Mouse (Mus musculus) heart, embryonic 10.5 days (tissue): Measurements from ENCODE around the gene Dynlt1a. TPM values are rescaled to one million over a fixed set of nuclear protein-coding genes. Genes with fewer than 3 reads are reported as not detected.
"Not testable (repeated sequence)": the region's sequence is repeated elsewhere in the genome, so short reads cannot be mapped to it uniquely, and the experiment has no call there.

Experiments
- DNase-seq: peaks from one replicate; pipeline ENCODE4 v3.0.0-alpha.2; 2017; ENCODE audit warnings: low spot score
- H3K27ac ChIP-seq: fragments of 300-500 bp; sonication (generic); 2 replicates; pipeline ENCODE4 v1.5.1; 2016; ENCODE audit warnings: mild to moderate bottlenecking
- H3K27me3 ChIP-seq: fragments of 300-500 bp; sonication (generic); 2 replicates; pipeline ENCODE4 v1.6.1; 2016; ENCODE audit warnings: mild to moderate bottlenecking; ENCODE audit not compliant: poor library complexity, insufficient read depth, severe bottlenecking
- H3K36me3 ChIP-seq: fragments of 300-500 bp; sonication (generic); 2 replicates; pipeline ENCODE4 v1.6.1; 2016; ENCODE audit warnings: mild to moderate bottlenecking, moderate library complexity
- H3K4me1 ChIP-seq: fragments of 300-500 bp; sonication (generic); 2 replicates; pipeline ENCODE4 v1.6.1; 2016; ENCODE audit warnings: mild to moderate bottlenecking
- H3K4me3 ChIP-seq: fragments of 300-500 bp; sonication (generic); 2 replicates; pipeline ENCODE4 v1.5.1; 2016; ENCODE audit warnings: mild to moderate bottlenecking, moderate library complexity
- H3K9me3 ChIP-seq: fragments of 300-500 bp; sonication (generic); 2 replicates; pipeline ENCODE4 v1.6.1; 2016; ENCODE audit warnings: mild to moderate bottlenecking, moderate library complexity
- WGBS: fragments of 180-500 bp; shearing (Covaris S2); methylation state at CpG from one replicate; pipeline ENCODE4 v1.1.7; 2016; 5-methylcytosine and 5-hydroxymethylcytosine counted together
- polyA plus RNA-seq: library from polyadenylated mRNA; unstranded; fragments of >200 nt; fragmentation: Nextera tagmentation; extraction: Ambion mirVana; gene quantifications from 2 replicates; pipeline ENCODE4 v1.2.1, GENCODE M21; 2016

The Dynlt1a gene
- polyA plus RNA-seq, 1 experiment from 2014 or later, result 17.6 TPM

GRCm38 (mm10) chr17:6274693-6275092 lies 42.6 kb downstream of the Dynlt1a start:
- DNase-seq, result not testable (repeated sequence)
- WGBS, result 92% methylated on average over 6 of the region's 6 CpGs

GRCm38 (mm10) chr17:6271970-6272369 lies 45.3 kb downstream of the Dynlt1a start:
- H3K27ac ChIP-seq, H3K4me3 ChIP-seq, H3K9me3 ChIP-seq, H3K36me3 ChIP-seq, H3K4me1 ChIP-seq, H3K27me3 ChIP-seq: not testable (repeated sequence)
- 77% methylated on average over 6 of the region's 6 CpGs for WGBS
- DNase-seq, result peak; percentile 50

More at GRCm38 (mm10) chr17:6274693-6275092, 42.6 kb downstream of the Dynlt1a start:
- not testable (repeated sequence) for H3K4me3 ChIP-seq, H3K27ac ChIP-seq, H3K4me1 ChIP-seq, H3K27me3 ChIP-seq, H3K36me3 ChIP-seq, H3K9me3 ChIP-seq

- not testable (repeated sequence) for DNase-seq, H3K9me3 ChIP-seq, H3K4me1 ChIP-seq, H3K36me3 ChIP-seq, H3K27me3 ChIP-seq
- Histone ChIP-seq H3K27ac (peak overlapping the region; percentile 79; the same call in 1 of the 2 replicates), H3K4me3 (peak overlapping the region; percentile 60)
- WGBS, result under 1% methylated on average over 25 of the region's 25 CpGs
Measured at GRCm38 (mm10) chr17:6270840-6271239, 46.5 kb downstream of the Dynlt1a start.

GRCm38 (mm10) chr17:6269876-6270831 lies 47.1 kb downstream of the Dynlt1a start:
- not testable (repeated sequence) for H3K36me3 ChIP-seq, H3K27me3 ChIP-seq, H3K9me3 ChIP-seq, H3K4me1 ChIP-seq, DNase-seq
- 2% methylated on average over 70 of the region's 84 CpGs for WGBS
- Histone ChIP-seq H3K27ac (peak overlapping the region; percentile 79; the same call in 1 of the 2 replicates), H3K4me3 (peak overlapping the region; percentile 60)

GRCm38 (mm10) chr17:6257070-6257456 lies 60.2 kb downstream of the Dynlt1a start:
- H3K9me3 ChIP-seq, H3K27me3 ChIP-seq, H3K27ac ChIP-seq, H3K36me3 ChIP-seq, H3K4me1 ChIP-seq: not testable (repeated sequence)
- H3K4me3 ChIP-seq, result peak overlapping the region; percentile 32; the same call in 1 of the 2 replicates
- peak; percentile 11 for DNase-seq
- WGBS, result under 1% methylated on average over 14 of the region's 20 CpGs

- not testable (repeated sequence) for DNase-seq, H3K9me3 ChIP-seq, H3K27ac ChIP-seq, H3K36me3 ChIP-seq, H3K27me3 ChIP-seq, H3K4me1 ChIP-seq
- peak within 1 kb of the TSS; percentile 32; the same call in 1 of the 2 replicates for H3K4me3 ChIP-seq
- WGBS, result 0% methylated on average over 19 of the region's 51 CpGs
Measured at GRCm38 (mm10) chr17:6256400-6257069, 60.8 kb downstream of the Dynlt1a start, which contains the start of gene Tmem181a. TSS of gene Tmem181a (plus strand) at chr17:6256860.

Other genes with a start within 250 kb of the Dynlt1a start
- 4.9 and 5.5 TPM in 2 replicates for gene Serac1, start 237.8 kb downstream of the Dynlt1a start, polyA plus RNA-seq
- 150 TPM in 2 replicates for gene Gtf2h5, start 237.7 kb downstream of the Dynlt1a start, polyA plus RNA-seq
- 81.8 and 97.4 TPM in 2 replicates for gene Tulp4, start 211.1 kb downstream of the Dynlt1a start, polyA plus RNA-seq
- 18.1 and 23.0 TPM in 2 replicates for gene Tmem181a, start 60.6 kb downstream of the Dynlt1a start, polyA plus RNA-seq
- 422 and 472 TPM in 2 replicates for gene Dynlt1b, start 112.6 kb upstream of the Dynlt1a start, polyA plus RNA-seq